Mouse (Mus musculus) liver, adult 2 months (tissue): ENCODE results near the gene Scd4. TPM values are rescaled to one million over a fixed set of nuclear protein-coding genes. Genes with fewer than 3 reads are reported as not detected.

Source experiments
- DNase-seq: peaks from one replicate; pipeline ENCODE4 v3.0.0-alpha.2; 2011; ENCODE audit warnings: low read depth, low spot score; ENCODE audit errors: extremely low read depth
- H3K27ac ChIP-seq: fragments of 200-500 bp; replicated peaks from 2 replicates; pipeline ENCODE4 v1.5.1; 2012; ENCODE audit warnings: low read depth, mild to moderate bottlenecking, control low read depth, inconsistent platforms, low read length; ENCODE audit not compliant: insufficient read depth
- H3K27me3 ChIP-seq: fragments of 200-500 bp; 2 replicates; pipeline ENCODE4 v1.6.1; 2012; ENCODE audit warnings: mild to moderate bottlenecking, moderate library complexity, low read length, inconsistent platforms; ENCODE audit not compliant: control insufficient read depth, insufficient read depth
- H3K36me3 ChIP-seq: fragments of 200-500 bp; 2 replicates; pipeline ENCODE4 v1.6.1; 2012; ENCODE audit warnings: low read length, inconsistent platforms; ENCODE audit not compliant: control insufficient read depth, insufficient read depth
- H3K4me1 ChIP-seq: fragments of 200-500 bp; 2 replicates; pipeline ENCODE4 v1.6.1; 2011; ENCODE audit warnings: low read length; ENCODE audit not compliant: control insufficient read depth, insufficient read depth
- H3K4me3 ChIP-seq: fragments of 200-500 bp; 2 replicates; pipeline ENCODE4 v1.5.1; 2011; ENCODE audit warnings: low read depth, mild to moderate bottlenecking, control low read depth, low read length, moderate library complexity; ENCODE audit not compliant: insufficient read depth
- H3K79me2 ChIP-seq: fragments of 200-500 bp; 2 replicates; pipeline ENCODE4 v1.6.1; 2012; ENCODE audit warnings: inconsistent platforms, mild to moderate bottlenecking, low read length, moderate library complexity; ENCODE audit not compliant: control insufficient read depth, insufficient read depth
- H3K9ac ChIP-seq: fragments of 200-500 bp; 2 replicates; pipeline ENCODE4 v1.6.1; 2012; ENCODE audit warnings: low read depth, mild to moderate bottlenecking, control low read depth, inconsistent platforms, low read length
- CTCF ChIP-seq: fragments of 200-500 bp; IDR thresholded peaks from 2 replicates; pipeline ENCODE4 v1.5.1; 2011; ENCODE audit warnings: low read depth, low read length, control low read depth
- POLR2A ChIP-seq: fragments of 200-500 bp; IDR thresholded peaks from 2 replicates; pipeline ENCODE4 v1.6.1; 2011; ENCODE audit warnings: low read length, control low read depth; ENCODE audit not compliant: insufficient read depth; ENCODE audit errors: extremely low read depth
- WGBS: fragments of 180-500 bp; shearing (Covaris S2); methylation state at CpG from one replicate; pipeline ENCODE4 v1.1.7; 2018; 5-methylcytosine and 5-hydroxymethylcytosine counted together
- polyA plus RNA-seq: library from polyadenylated mRNA; depleted of rRNA; stranded (reverse); fragments of >200 nt; gene quantifications from 2 replicates; pipeline ENCODE4 v1.2.3, GENCODE M21; 2012
- total RNA-seq: library from RNA; depleted of rRNA; stranded (reverse); fragments of >200 nt; gene quantifications from 2 replicates; pipeline ENCODE4 v1.2.3, GENCODE M21; 2014

Scd4 gene
- total and polyA plus RNA-seq, 2 experiments = 0.07 to 0.09 TPM

DNA sequence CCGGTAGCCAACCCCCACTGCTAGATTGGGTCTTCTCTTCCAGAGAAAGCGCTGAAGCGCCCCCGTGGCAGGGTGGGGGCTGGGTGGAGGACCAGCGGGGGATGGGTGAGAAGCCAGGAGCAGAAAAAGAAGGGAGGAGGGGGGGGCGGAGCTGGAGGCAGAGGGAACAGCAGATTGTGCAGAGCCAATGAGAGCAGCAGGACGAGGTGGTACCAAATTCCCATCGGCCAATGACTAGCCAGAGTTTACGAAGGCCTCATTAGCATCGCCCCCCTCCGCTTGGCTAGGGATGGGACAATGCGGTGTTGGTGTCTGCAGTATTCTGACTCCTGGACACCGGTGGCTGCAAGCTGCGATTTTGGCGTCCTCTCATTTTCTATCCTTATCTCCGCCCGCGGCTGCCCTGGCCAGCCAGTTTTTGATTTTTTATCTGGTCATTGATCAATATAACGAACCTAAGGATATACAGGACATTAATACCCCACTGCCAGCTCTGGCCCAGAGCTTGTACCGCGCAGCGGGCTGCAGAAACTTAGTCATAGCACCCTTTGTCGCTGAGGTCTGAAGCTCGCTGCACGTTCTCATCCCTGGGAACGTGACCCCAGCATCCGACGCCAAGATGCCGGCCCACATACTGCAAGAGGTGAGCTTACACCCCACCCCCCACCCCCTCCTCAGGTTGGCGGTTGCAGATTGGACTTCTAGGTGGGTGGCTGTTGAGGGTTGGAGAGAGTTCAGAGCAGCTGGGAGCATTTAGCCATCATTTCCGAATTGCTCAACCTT is 38.9 kb upstream of the Scd4 start:
- Histone ChIP-seq H3K36me3 (no peaks in the 10 kb centered on the region), H3K4me1 (no peaks in the 10 kb centered on the region; the same call in 1 of the 2 replicates)

DNA sequence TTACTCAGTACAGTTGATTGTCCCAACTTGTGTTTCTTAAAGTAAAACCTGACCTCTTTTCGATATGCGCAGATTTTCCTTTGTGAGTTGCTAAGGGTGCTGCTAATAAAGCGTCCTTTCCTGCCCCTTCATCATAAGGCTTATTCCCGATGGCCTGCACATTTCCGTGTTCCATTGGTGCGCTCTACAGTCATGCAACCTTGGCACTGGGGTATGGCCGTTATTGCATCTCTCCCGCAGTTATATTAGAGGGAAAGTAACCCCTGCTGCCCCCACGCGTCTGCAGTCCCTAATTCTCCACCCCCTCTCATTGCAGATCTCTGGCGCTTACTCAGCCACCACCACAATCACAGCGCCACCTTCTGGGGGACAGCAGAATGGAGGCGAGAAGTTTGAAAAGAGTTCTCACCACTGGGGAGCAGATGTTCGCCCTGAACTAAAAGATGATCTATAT is 38.3 kb upstream of the Scd4 start:
- TF ChIP-seq POLR2A (no peak), CTCF (peak; percentile 83)
- Histone ChIP-seq H3K27me3 (no peaks in the 10 kb centered on the region; the same call in 1 of the 2 replicates), H3K4me1 (no peaks in the 10 kb centered on the region; the same call in 1 of the 2 replicates), H3K9ac (no peak overlapping the region), H3K4me3 (peak overlapping the region; percentile 38), H3K36me3 (no peaks in the 10 kb centered on the region), H3K79me2 (no peaks in the 10 kb centered on the region), H3K27ac (no peak overlapping the region)
- DNase-seq = peak; percentile 27
- 3% methylated on average over 14 of the region's 14 CpGs for WGBS

More for the DNA sequence above, 38.9 kb upstream of the Scd4 start:
- H3K9ac ChIP-seq = peak overlapping the region; percentile 26
- peak overlapping the region; percentile 33; the same call in 1 of the 2 replicates for H3K27ac ChIP-seq
- DNase-seq = peak; percentile 53
- H3K79me2 ChIP-seq = no peaks in the 10 kb centered on the region
- TF ChIP-seq CTCF = 0 out of 2 replicates have a peak, but pooled peaks have one; percentile 9
- 0 out of 2 replicates have a peak, but pooled peaks have one; percentile 7 for TF ChIP-seq POLR2A
- 3% methylated on average over 31 of the region's 31 CpGs for WGBS
- peak overlapping the region; percentile 56 for H3K4me3 ChIP-seq
- no peaks in the 10 kb centered on the region; the same call in 1 of the 2 replicates for H3K27me3 ChIP-seq

DNA sequence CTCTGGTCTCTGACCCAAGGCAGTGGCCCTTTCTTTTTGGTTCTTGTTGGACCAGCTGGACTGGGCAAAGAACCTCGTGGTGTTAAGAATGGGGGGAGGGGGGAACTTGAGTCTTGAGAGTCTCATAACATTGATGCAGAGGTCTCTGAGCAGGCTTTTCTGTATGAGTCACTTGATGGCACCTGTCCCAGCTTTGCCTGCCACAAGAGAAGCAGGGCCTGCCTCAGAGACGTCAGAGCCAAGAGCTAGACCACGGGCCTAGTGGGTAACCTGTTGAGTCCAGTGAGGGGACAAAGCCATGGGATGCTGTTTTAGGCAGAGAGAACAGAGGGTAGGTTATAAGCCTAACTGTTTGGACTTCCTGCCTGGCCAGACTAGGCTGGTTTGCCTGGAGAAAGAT is 37.6 kb upstream of the Scd4 start:
- TF ChIP-seq CTCF (no peak), POLR2A (no peak)
- no peak for DNase-seq
- H3K36me3 ChIP-seq = no peaks in the 10 kb centered on the region
- H3K4me3 ChIP-seq = no peak overlapping the region
- no peaks in the 10 kb centered on the region for H3K79me2 ChIP-seq
- H3K4me1 ChIP-seq = no peaks in the 10 kb centered on the region; the same call in 1 of the 2 replicates
- H3K27me3 ChIP-seq = no peaks in the 10 kb centered on the region; the same call in 1 of the 2 replicates
- H3K9ac ChIP-seq = no peak overlapping the region; the same call in 1 of the 2 replicates
- no peak overlapping the region for H3K27ac ChIP-seq
- WGBS = 11% methylated on average over 3 of the region's 3 CpGs

DNA sequence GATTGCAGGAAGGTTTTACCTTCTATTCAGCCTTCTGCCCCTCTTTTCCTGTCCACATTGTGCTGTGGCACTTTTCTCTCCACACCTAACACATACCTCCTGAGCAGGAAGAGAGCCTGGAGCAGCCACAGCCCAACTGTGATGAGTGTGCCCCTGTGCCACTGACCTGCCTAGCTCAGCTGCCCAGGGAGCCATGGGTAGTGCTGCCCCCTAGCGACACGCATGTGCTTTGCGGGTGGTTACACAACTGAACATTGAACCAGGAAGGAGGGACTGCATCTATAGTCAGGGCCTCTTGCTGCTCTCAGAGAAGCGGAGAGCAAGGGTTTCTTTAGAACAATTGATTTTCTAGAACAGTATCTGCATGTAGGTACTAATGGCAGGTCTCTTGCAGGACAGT is 37.2 kb upstream of the Scd4 start:
- WGBS = 13% methylated on average over 4 of the region's 4 CpGs
- H3K27ac ChIP-seq = no peak overlapping the region

DNA sequence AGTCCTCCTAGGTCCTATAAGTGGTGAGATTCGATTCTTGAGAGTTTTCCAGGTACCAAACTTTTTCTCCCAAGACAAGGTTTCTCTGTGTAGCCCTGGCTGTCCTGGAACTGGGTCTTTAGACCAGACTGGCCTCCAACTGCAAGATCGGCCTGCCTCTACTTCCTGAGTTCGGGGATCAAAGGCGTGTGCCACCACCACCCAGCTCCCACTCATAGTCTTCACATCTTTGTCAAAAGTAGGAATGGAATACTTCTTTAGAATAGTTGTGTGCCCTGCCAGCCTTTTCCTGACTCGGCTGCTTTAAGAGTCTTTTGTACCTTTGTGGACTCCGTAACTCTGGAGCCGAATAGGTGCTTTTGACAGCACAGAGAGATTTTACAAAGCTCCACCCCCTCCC is 36.7 kb upstream of the Scd4 start:
- no peak overlapping the region for H3K4me3 ChIP-seq
- no peak overlapping the region for H3K9ac ChIP-seq
- H3K4me1 ChIP-seq = no peaks in the 10 kb centered on the region; the same call in 1 of the 2 replicates
- H3K79me2 ChIP-seq = no peaks in the 10 kb centered on the region
- no peak for TF ChIP-seq CTCF
- TF ChIP-seq POLR2A = no peak
- no peak for DNase-seq
- no peaks in the 10 kb centered on the region; the same call in 1 of the 2 replicates for H3K27me3 ChIP-seq
- no peaks in the 10 kb centered on the region for H3K36me3 ChIP-seq
- 64% methylated on average over 7 of the region's 7 CpGs for WGBS
- no peak overlapping the region for H3K27ac ChIP-seq

More for the DNA sequence above, 37.2 kb upstream of the Scd4 start:
- peak; percentile 40 for DNase-seq
- Histone ChIP-seq H3K27me3 (no peaks in the 10 kb centered on the region; the same call in 1 of the 2 replicates), H3K4me3 (no peak overlapping the region), H3K79me2 (no peaks in the 10 kb centered on the region), H3K36me3 (no peaks in the 10 kb centered on the region), H3K4me1 (no peaks in the 10 kb centered on the region; the same call in 1 of the 2 replicates), H3K9ac (no peak overlapping the region)
- no peak for TF ChIP-seq POLR2A
- peak; percentile 99 for TF ChIP-seq CTCF
